Mouse (Mus musculus): ENCODE measurements at regions not wholly inside any gene's neighbourhood (a gene's known extent, or its start where the extent isn't known, plus 50 kb on each side); places are given as distances from the start of the nearest gene placed in this dataset.
"Not testable (repeated sequence)": the region's sequence is repeated elsewhere in the genome, so short reads cannot be mapped to it uniquely, and the experiment has no call there.

DNA sequence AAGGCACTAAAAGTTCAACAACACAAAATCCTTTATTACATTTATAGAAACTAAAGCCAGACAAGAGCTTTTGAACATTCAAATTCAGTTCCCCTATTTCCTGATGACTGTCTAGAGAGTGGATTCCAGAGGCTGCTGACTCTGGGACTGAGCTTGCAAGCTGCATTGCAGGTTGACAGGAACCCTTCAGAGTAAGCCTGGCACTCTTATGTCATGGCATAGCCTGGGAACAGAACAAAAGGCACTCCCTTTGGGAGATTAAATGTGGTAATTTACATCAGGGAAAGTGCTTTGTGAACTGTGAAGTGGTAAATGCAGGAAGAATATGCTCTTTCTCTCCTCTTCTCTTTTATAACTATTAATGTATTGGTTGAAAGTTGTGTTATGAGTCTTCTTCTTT, 847.3 kb downstream of the Bcl11a start:
- no peak for DNase-seq (ENCODE audit: low spot score)

DNA sequence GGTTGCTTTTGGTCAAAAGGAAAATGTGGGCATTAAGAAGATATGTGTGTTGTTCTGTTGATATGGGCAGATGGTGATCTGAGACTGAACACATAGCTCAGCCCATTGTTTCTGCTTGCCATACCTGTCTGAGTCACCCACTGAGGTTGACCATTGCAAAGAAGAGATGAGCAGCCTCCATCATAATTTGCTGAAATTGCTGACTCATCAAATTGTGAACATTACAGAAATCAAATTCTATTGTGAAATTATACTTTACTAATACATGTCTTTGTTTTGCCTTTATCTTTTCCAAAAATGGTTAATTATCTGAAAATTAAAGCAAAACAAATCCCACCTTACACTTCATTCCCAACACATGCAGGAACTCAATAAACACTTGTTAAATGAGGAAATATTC, 865.8 kb downstream of the Bcl11a start:
- DNase-seq (ENCODE audit: low spot score): no peak

DNA sequence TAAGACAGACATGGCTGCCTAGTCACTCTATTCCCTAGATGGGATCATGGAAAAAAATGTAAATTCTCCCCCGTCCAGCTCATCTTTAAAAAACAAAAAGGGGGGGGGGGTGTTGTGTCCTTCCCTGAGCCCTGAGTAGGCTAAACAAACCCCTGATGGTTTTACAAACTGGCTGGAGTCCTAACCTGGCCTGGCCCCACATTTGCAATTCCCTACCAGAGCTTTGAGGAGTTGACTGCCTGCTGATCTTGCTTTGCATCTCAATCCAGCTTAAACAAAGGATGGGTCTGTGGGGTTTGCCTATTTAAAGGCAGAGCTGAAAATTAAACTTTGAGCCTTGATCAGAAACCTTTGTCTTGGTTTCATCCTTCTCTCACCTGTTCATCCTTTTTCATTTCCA, 873.3 kb downstream of the Bcl11a start:
- DNase-seq (ENCODE audit: low spot score): no peak

DNA sequence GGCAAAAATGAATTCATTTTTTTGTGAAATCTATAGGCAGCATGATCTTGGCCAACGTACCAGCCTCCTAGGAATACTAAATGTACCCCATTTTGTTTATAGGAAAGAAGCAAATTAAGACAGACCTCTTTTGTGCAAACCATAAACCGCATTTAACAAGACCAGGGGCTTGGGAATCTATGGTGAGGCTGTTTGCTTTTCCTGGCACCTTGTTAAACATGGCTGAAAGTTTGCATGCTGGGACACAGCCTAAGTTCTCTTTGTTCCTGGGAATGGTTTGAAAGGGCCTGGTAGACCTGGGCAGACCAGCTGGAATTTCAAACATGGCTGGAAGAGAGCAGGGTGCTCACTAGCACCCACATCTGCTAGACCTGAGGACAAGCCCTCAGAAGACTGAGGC, 894.5 kb downstream of the Bcl11a start:
- DNase-seq (ENCODE audit: low spot score): no peak

DNA sequence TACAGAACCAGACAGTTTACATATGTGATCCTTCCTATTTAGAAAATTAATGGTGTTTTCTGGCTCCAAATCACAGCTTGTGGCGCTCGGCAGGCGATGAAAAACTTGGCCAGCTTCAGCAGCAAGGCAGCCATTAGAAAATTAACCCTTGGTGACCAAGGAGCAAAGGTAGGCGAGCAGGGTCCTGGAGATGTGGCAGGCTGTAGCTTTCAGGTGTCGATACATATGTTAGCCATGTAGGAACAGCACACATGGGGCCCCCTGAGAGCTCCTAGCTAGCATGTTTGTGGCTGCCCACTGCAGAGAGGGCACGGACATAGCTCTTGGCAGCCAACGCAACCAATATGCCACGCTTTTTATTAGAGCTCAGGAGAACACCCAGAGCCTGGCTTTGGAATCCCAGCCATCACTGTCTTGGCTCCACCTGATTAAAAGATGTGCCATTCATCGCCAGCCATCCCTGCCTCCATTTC, 902.4 kb downstream of the Bcl11a start:
- DNase-seq (ENCODE audit: low spot score): no peak

DNA sequence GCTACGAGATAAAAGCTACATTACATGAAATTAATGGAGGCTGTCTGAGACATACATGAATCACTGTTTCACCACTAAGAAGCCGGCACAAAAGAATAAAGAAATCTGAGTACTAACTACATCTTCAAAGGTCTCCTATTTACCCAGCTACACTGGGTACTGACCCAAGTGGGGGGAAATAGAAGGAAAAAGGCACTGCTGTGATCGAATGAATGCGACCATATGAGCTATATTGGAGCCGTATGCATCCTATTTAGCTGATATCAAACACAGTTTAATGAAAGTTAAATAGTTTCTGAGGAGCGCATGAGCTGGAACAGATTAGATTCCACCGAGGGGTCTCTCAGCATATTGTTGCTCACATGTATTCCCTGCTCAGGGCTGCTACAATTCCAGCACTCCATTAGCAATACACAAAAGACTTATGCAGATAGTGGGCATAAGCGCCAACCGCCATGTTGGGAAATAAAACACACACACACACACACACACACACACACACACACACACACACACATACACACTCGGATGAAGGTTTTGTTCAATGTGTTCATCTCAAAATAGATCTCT, 905.3 kb downstream of the Bcl11a start:
- DNase-seq (ENCODE audit: low spot score): no peak

DNA sequence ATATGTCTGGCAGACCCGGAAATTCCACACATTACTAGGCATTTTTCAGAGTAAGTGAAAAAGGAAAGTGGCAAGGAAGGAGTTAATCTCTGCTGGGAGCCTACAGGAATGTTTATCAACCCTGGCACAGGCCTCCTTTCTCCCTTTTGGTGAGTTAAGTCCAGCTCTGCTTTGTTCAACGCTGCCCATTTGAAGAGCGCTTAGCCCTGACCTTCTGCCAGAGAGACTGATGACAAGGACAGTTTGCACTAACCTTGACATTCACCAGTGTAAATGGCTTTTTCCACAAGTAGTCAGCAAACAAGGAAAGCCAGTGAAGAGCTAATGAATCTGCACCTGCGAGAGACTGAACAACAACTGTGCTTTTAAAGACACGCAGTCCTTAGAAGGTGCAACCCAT, 927.6 kb downstream of the Bcl11a start:
- no peak for DNase-seq (ENCODE audit: low spot score)

DNA sequence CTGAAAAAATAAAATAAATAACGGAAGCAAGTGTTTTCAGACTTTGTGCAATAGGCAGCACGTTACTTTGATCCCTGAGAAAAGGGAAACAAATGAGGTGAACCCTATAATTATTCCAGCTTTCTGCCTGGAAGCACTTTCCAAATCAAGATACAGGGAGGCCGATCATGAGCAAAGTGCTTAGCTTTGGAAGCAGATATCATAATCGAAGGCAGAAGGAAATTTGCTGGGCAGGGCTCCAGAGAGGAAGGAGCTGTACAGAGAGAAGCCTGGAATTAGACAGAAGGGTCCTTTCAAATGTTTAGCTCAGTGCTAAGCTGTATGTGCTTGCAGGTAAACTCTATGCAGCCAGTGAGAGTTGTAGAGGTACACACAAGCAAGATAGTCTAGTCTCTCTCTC, 948.9 kb downstream of the Bcl11a start:
- DNase-seq (ENCODE audit: low spot score): no peak

DNA sequence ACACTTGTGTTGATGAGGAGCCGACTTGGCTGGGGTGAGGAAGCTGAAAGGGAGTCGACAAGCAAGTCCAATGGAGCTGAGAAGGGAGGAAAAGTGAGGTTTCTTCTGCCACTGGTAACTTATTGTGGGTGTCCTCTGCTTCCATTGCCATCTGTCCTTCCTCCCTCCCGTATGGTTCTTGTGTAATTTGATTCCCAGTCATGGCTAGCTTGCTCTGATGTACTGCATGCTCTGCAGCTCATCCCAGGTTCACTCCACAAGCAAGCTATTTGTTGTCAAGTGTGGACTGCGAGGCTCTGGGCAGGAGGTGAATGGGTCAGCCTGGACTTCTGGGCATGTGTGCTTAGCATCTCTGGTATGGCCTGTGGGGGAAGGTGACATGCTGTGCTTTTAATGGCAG, 963.1 kb downstream of the Bcl11a start:
- peak; percentile 7 for DNase-seq (ENCODE audit: low spot score)

DNA sequence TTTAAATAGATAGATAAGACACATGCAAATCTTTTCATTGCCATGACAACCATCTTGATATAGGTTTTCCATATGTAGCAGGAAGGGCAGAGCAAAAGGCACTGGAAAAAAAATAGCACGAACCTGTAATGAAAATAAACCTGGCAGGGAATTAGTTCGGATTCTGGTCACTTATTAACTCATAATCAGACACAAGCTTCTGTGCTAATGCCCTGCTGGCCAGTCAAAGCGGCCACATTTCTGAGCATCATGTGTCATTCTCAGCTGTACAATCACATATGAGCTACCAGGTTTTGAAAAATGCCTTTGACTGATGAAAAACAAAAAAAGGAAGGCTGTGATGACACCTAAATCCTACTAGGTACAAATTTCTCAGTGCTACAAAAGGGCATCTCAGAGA, 964.9 kb downstream of the Bcl11a start:
- no peak for DNase-seq (ENCODE audit: low spot score)

DNA sequence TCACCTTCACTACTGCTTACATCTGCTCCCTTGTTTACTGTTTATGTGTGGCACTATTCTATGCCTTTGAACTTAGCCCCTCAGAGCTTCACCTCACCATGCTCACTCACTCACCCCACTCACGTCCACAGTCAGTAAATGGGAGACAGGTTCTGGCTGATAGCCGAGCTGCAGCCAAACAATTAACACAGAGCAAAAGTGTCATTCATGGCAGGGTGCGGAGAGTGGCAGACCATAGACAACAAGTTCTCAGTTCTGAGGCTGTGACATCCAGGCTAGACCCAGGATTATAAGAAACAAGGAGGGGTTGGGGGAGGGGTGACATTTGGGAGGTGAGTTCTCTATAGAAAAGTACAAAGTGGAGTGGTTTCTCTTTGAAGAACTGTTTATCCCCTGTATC, 967.5 kb downstream of the Bcl11a start:
- DNase-seq (ENCODE audit: low spot score): no peak

DNA sequence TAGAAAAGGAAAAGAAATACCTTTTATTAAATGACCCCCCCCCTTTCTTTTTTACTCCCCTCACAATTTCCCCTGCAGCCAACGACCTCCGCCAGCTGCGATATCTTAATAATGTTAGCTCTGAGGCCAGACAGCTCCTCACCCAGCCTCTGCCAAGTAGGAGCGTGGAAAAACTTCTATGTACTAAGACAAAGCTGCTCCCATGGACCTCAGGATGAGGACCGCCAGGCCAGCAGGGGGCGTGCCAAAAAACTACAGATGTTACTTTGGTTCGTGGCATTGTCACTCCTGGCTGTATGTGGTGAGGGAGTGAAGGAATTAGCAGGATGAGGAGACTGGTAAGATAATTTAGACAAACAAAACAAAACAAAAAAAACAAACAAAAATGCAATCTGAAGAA, 968.1 kb downstream of the Bcl11a start:
- no peak for DNase-seq (ENCODE audit: low spot score)

DNA sequence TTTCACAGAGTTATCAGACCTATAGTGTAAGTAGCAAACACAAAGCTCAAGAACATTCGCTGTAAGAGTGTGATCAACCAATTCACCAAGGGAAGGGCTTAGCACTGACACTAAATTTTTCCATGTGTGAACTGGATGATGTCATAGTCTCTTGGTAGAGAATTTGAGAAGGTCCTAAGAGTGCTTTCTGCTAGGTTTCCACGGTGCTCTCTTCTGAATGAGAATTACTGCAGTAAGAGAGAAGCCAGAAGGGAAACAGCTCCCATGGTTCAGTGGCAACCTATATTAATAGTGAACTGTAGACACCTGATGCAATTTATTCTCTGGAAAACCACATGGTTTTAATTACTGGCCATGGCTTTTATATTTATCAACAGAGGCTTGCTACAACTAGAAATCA, 977.8 kb downstream of the Bcl11a start:
- DNase-seq (ENCODE audit: low spot score): no peak

DNA sequence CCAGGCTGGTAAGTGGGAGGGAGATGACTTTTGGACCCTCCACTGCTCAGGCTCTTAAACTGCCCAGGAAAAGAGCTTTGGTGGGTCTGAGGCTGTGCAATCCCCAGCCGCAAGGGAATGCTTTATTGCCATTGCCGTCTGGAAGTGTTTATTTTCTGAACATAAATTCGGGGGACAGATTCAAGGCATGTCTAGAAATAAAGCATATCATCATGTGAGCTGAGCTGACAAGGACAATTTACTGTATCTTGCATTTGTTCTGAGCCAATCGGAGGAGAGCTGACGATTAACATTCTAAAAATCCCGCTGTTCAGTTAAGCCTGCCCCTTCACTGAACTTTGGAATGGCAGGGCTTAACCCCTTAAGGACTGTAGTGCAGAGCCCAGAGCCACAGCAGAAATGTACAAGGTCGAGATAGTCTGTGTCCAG, 979.3 kb downstream of the Bcl11a start:
- no peak for DNase-seq (ENCODE audit: low spot score)

DNA sequence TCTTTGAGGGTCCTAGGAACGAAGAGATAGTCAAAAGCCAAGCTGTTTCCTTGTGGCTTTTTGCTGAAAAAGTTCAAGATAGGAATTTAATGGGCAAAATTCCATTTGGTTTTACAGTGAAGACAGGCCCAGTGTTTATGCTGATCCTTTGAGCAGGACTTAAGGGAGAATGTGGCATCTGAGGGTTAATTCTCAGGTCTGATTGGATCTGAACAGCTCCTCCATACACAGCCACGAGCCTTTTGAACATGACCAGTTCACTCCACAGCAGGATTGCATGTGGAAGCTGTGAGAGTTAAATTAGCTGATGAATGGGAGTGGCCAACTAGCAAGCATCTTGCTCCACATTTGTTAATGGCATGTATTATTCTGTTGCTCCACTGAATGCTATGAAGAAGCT, 979.7 kb downstream of the Bcl11a start:
- DNase-seq (ENCODE audit: low spot score): no peak

DNA sequence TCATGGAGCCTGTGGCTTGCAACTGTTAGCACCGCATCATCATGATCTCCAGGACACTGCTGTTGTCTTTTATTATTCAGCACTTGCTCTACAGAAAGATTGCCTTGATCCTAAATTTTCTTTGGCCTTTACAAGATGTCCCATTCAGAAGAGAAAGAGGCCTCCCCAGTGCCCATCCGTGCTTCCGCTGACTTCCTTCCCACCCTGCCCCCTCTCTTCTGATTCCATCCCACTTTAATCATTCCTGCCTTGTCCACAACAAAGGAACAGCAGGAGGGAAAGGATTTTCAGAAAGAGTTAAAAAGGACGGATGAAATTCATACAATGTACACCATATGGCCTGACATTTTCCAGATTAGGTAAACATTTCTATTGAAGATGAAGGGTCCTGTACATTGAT, 985.2 kb downstream of the Bcl11a start:
- DNase-seq (ENCODE audit: low spot score): no peak

DNA sequence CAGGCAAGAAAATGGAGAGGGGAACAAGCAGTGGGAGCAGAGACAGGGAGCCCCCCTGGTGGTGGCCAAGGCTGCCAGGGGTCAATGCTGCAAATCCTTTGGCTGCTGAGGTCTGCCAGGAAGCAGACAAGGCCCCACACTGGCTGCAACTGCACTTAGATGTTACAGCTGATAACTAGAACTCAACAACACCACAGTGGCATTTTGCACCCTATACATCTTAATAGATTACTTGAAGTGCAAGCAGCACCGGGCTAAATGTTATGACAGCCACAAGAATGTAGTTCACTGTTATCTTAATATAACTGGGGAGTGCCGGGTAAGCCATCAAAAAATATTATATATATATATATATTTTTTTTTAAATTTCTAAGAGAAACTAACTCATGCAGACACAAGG, 986.1 kb downstream of the Bcl11a start:
- DNase-seq (ENCODE audit: low spot score): no peak

DNA sequence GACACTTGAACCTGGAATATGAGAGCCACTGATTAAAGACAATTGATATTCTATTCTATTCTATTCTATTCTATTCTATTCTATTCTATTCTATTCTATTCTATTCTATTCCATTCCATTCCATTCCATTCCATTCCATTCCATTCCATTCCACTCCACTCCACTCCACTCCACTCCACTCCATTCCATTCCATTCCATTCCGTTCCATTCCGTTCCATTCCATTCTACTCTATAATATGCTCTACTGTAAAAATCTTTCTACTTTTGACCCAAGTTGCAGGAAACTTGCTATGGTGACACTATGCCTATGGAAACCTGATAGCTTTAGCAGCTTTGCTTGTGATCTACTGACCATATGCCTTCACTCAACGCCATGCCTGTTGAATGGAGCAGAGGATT, 1022.1 kb downstream of the Bcl11a start:
- DNase-seq (ENCODE audit: low spot score): not testable (repeated sequence)

DNA sequence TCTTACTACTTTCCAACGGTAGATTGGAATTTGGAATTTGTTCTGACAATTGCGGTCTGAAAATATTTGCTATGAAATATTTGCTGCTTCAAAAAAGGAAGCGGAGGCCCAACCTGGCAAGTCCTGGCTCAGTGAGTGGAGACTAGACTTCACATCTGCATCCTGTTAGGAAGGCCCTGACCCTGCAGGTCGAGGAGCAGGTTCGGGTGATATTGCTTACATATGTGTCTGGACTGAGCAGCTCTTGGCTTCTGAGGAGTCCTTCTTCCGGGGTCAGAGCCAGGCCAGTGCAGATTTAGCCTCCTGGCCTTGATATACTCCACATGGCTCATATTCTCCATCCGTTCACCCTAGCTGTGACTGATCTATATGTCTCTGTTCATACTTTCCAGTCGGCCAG, 1026.6 kb downstream of the Bcl11a start:
- no peak for DNase-seq (ENCODE audit: low spot score)

DNA sequence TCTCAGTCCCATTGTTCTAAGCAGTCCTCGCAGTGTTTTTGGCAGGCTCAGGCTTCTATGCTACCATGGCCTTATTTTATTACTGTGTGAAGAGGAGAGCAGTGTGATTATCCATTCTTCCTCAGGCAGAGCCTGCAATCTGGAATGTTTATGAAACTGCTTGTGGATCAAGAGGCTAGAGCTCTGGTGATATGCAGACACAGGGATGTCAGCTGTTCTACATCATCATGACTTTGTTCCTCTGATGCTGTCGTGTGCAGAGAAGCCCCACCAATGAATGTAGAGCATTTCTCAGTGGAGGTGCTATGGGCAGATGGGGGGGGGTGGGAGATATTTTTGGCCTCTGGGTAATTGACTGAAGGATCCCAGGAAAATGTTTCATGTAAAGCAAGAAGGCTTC, 1046.6 kb downstream of the Bcl11a start:
- no peak for DNase-seq (ENCODE audit: low spot score)

DNA sequence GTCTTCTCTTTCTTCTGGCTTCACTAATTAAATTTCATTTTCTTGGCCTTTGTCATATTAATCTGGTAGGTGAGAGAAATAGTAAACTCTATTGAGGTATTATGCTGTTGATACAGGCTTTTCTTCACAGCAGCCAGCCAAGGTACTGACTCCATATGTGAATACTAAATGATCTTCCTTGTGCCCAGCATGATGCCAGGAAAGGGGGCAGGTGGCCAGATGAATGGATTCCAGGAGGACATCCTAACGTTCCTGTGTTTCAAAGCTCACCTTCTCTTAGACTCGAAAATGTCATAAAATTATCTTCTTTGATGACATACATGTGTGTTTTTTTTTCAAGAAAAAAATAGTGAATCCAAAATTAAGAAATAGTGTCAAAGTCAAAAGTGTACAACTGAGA, 1064.4 kb downstream of the Bcl11a start:
- DNase-seq (ENCODE audit: low spot score): no peak

DNA sequence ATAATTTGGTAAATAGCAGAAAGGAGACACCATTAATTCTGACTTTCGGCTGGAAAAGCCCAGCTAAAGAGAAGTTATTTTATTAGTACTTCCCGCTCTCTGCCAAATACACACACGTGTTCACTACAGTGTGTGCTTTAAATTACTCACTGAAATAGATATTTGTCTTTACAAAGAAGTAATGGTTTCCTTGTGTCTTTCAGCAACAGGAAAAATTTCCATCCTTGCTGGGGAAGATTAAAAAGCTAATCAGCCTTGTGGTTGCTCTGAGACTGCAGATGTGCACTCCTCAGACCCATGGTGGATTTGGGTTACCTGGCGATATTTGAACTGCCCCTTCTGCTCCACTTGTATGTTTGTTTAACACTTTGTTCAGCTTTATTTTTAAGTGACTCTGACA, 1065.0 kb downstream of the Bcl11a start:
- no peak for DNase-seq (ENCODE audit: low spot score)

DNA sequence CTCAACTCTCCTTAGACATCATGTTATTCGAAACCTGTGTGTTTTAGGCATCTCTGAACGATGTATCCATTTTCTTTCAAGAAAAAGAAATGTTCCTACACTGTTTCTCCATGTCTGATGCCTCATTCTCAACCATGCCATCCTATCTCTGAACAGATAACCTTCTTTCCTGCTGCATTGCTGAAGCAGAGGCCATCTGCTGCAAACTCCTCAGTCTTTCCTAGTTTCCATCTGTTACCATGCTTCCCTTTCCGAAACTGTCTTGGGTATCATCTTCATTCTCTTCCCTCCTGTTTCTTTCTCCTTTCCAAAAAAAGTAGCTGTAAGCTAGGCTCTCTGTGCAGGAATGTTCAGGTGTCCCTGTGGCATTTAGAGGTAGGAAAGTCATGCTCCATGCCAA, 1063.3 kb downstream of the 5730522E02Rik start:
- no peak for DNase-seq (ENCODE audit: low spot score)

DNA sequence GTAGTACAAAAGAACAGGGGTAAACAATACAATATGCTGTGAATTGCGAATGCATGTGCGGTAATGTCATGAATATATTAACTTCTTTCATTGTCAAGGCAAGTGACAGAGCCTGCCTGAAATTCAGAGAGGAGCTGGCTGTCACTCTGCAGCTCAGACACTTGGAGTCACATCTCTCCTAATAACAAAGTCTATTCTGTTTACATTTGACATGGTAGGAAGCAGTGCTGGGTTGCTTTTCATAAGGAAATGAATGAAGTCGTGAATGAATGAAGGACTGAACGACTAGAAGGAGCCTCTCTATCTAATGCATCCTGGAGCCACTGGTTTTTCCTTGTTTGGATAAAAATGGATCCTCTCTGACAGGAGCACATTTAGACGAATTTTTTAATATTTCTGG, 1053.9 kb downstream of the 5730522E02Rik start:
- no peak for DNase-seq (ENCODE audit: low spot score)
